ENCODE assay signal across 24 mouse cellular contexts in genomic region chr7:78605538-78606130, GRCm38 (mm10).
A peak's percentile ranks its signal among the peaks of the same experiment; 100 is the strongest.
DNase-seq lines count a peak whose midpoint lies in the region; ATAC-seq lines count a peak whose summit lies in the region.
"Had no signal": no experiment of that assay in that cellular context is flagged by ENCODE, and none has a peak within 500 bp of the region (broad histone marks: within the 10 kb centered on the region; RNA-seq: fewer than 3 reads in every experiment).

No protein-coding gene starts in this region.

- H3K4me3 ChIP-seq in forebrain, embryonic 11.5 days (ENCODE audit: low read depth, low read length): no peak overlapping the region
- no peak overlapping the region for H3K4me3 ChIP-seq in forebrain, embryonic 15.5 days
- H3K4me3 ChIP-seq in kidney, embryonic 14.5 days (ENCODE audit: low read length): no peak overlapping the region
- H3K4me3 ChIP-seq in midbrain, embryonic 12.5 days: no peak overlapping the region
- H3K4me3 ChIP-seq in midbrain, embryonic 16.5 days (ENCODE audit: low read depth, low read length): no peak overlapping the region
- H3K4me3 ChIP-seq: embryonic facial prominence, embryonic 12.5 days; heart, adult 2 months; heart, embryonic 13.5 days; hindbrain, embryonic 15.5 days; limb, embryonic 12.5 days; liver, embryonic 13.5 days had no signal

- peak overlapping the region; percentile 12; the same call in 1 of the 2 replicates for H3K9ac ChIP-seq in forebrain, embryonic 11.5 days (ENCODE audit: low read length)
- no peak overlapping the region for H3K9ac ChIP-seq in forebrain, embryonic 15.5 days (replicated peaks)
- H3K9ac ChIP-seq in kidney, embryonic 14.5 days (ENCODE audit: low read depth, low read length): no peak overlapping the region
- H3K9ac ChIP-seq in midbrain, embryonic 12.5 days (replicated peaks): no peak overlapping the region
- H3K9ac ChIP-seq in midbrain, embryonic 16.5 days (ENCODE audit: low read depth, low read length): no peak overlapping the region
- H3K9ac ChIP-seq: embryonic facial prominence, embryonic 12.5 days; forebrain, postnatal 0 days; heart, embryonic 13.5 days; hindbrain, embryonic 15.5 days; limb, embryonic 12.5 days; liver, embryonic 13.5 days had no signal

- H3K4me2 ChIP-seq in forebrain, embryonic 11.5 days (ENCODE audit: low read depth, low read length, severe bottlenecking): no peak overlapping the region
- no peak overlapping the region for H3K4me2 ChIP-seq in forebrain, embryonic 15.5 days (replicated peaks)
- no peak overlapping the region for H3K4me2 ChIP-seq in kidney, embryonic 14.5 days (replicated peaks; ENCODE audit: low read depth, low read length)
- no peak overlapping the region for H3K4me2 ChIP-seq in midbrain, embryonic 12.5 days (replicated peaks)
- H3K4me2 ChIP-seq in midbrain, embryonic 16.5 days (ENCODE audit: low read length): no peak overlapping the region
- H3K4me2 ChIP-seq: embryonic facial prominence, embryonic 12.5 days; heart, embryonic 13.5 days; hindbrain, embryonic 15.5 days; limb, embryonic 12.5 days; liver, embryonic 13.5 days had no signal

- H3K9me3 ChIP-seq in forebrain, embryonic 11.5 days (ENCODE audit: control insufficient read depth, low read length): no peaks in the 10 kb centered on the region
- H3K9me3 ChIP-seq in forebrain, embryonic 15.5 days: no peaks in the 10 kb centered on the region
- H3K9me3 ChIP-seq in kidney, embryonic 14.5 days (ENCODE audit: control insufficient read depth, low read length): no peaks in the 10 kb centered on the region
- no peaks in the 10 kb centered on the region for H3K9me3 ChIP-seq in midbrain, embryonic 12.5 days
- H3K9me3 ChIP-seq in midbrain, embryonic 16.5 days (replicated peaks; ENCODE audit: control insufficient read depth, low read length, poor library complexity, severe bottlenecking): no peaks in the 10 kb centered on the region
- H3K9me3 ChIP-seq: embryonic facial prominence, embryonic 12.5 days; G1E; heart, embryonic 13.5 days; hindbrain, embryonic 15.5 days; limb, embryonic 12.5 days; liver, embryonic 13.5 days had no signal

- H3K36me3 ChIP-seq in forebrain, embryonic 11.5 days (ENCODE audit: control insufficient read depth, insufficient read depth, low read length): no peaks in the 10 kb centered on the region
- no peaks in the 10 kb centered on the region for H3K36me3 ChIP-seq in forebrain, embryonic 15.5 days
- no peaks in the 10 kb centered on the region for H3K36me3 ChIP-seq in kidney, embryonic 14.5 days (ENCODE audit: control insufficient read depth, insufficient read depth, low read length)
- no peaks in the 10 kb centered on the region for H3K36me3 ChIP-seq in midbrain, embryonic 12.5 days
- H3K36me3 ChIP-seq in midbrain, embryonic 16.5 days (ENCODE audit: control insufficient read depth, insufficient read depth, low read length): no peaks in the 10 kb centered on the region
- H3K36me3 ChIP-seq: embryonic facial prominence, embryonic 12.5 days; G1E; heart, embryonic 13.5 days; hindbrain, embryonic 15.5 days; limb, embryonic 12.5 days; liver, embryonic 13.5 days had no signal

- no peaks in the 10 kb centered on the region for H3K27me3 ChIP-seq in forebrain, embryonic 11.5 days (ENCODE audit: control insufficient read depth, insufficient read depth, low read length)
- no peaks in the 10 kb centered on the region for H3K27me3 ChIP-seq in forebrain, embryonic 15.5 days
- 0 out of 2 replicates have a peak, but pooled peaks cover 2% of the 10 kb centered on the region for H3K27me3 ChIP-seq in kidney, embryonic 14.5 days (ENCODE audit: control insufficient read depth, insufficient read depth, low read length)
- no peaks in the 10 kb centered on the region; the same call in 1 of the 2 replicates for H3K27me3 ChIP-seq in midbrain, embryonic 12.5 days
- no peaks in the 10 kb centered on the region for H3K27me3 ChIP-seq in midbrain, embryonic 16.5 days (ENCODE audit: control insufficient read depth, insufficient read depth, low read depth, low read length)
- H3K27me3 ChIP-seq: embryonic facial prominence, embryonic 12.5 days; liver, embryonic 13.5 days had no signal

- no peak for ATAC-seq in forebrain, embryonic 11.5 days (replicated peaks; ENCODE audit: low FRiP score)
- ATAC-seq in forebrain, embryonic 15.5 days (replicated peaks): no peak
- peak; percentile 85 for ATAC-seq in kidney, embryonic 14.5 days (ENCODE audit: low FRiP score, low TSS enrichment)
- no peak for ATAC-seq in midbrain, embryonic 12.5 days (ENCODE audit: low FRiP score, low read depth)
- ATAC-seq in midbrain, embryonic 16.5 days: no peak
- ATAC-seq: forebrain, postnatal 0 days; intestine, embryonic 16.5 days had no signal

- no peak for DNase-seq in forebrain, embryonic 11.5 days (ENCODE audit: low spot score)
- DNase-seq in kidney, postnatal 36 days: no peak
- peak; percentile 39 for DNase-seq in retina, embryonic 14.5 days (ENCODE audit: low spot score)
- no peak for DNase-seq in layer of hippocampus, postnatal 14 days (ENCODE audit: low spot score in 2 of 2)
- DNase-seq: B cell, adult 2 months; cerebellum, adult 18-20 months; cerebellum, postnatal 25 days; forebrain, postnatal 0 days; gastrocnemius, postnatal 14 days; heart, adult 2 months; heart, postnatal 14 days; liver, embryonic 13.5 days; lung, adult 2 months; lung, postnatal 14 days had no signal

- WGBS in forebrain, embryonic 11.5 days: 11% methylated on average over 5 of the region's 5 CpGs
- 17% methylated on average over 5 of the region's 5 CpGs for WGBS in forebrain, embryonic 15.5 days
- WGBS in kidney, embryonic 14.5 days: 9% methylated on average over 5 of the region's 5 CpGs
- 17% methylated on average over 5 of the region's 5 CpGs for WGBS in midbrain, embryonic 12.5 days
- 21% methylated on average over 5 of the region's 5 CpGs for WGBS in midbrain, embryonic 16.5 days

- H3K27ac ChIP-seq in forebrain, embryonic 11.5 days (ENCODE audit: low read depth, low read length): no peak overlapping the region
- no peak overlapping the region for H3K27ac ChIP-seq in forebrain, embryonic 15.5 days (replicated peaks)
- no peak overlapping the region for H3K27ac ChIP-seq in kidney, embryonic 14.5 days (ENCODE audit: low read depth, low read length)
- H3K27ac ChIP-seq in midbrain, embryonic 12.5 days (replicated peaks): peak overlapping the region; percentile 39; the same call in 1 of the 2 replicates
- H3K27ac ChIP-seq in midbrain, embryonic 16.5 days (ENCODE audit: low read length): no peak overlapping the region
- H3K27ac ChIP-seq: embryonic facial prominence, embryonic 12.5 days; heart, adult 2 months; heart, embryonic 13.5 days; hindbrain, embryonic 15.5 days; limb, embryonic 12.5 days; liver, embryonic 13.5 days had no signal

- H3K4me1 ChIP-seq in forebrain, embryonic 11.5 days (replicated peaks; ENCODE audit: control insufficient read depth, insufficient read depth, low read length): 0 out of 2 replicates have a peak, but pooled peaks cover 3% of the 10 kb centered on the region
- H3K4me1 ChIP-seq in forebrain, embryonic 15.5 days: 0 out of 2 replicates have a peak, but pooled peaks cover 8% of the 10 kb centered on the region
- no peaks in the 10 kb centered on the region for H3K4me1 ChIP-seq in kidney, embryonic 14.5 days (ENCODE audit: control insufficient read depth, insufficient read depth, low read length)
- peaks cover 17% of the 10 kb centered on the region for H3K4me1 ChIP-seq in midbrain, embryonic 12.5 days
- no peaks in the 10 kb centered on the region for H3K4me1 ChIP-seq in midbrain, embryonic 16.5 days (ENCODE audit: control insufficient read depth, insufficient read depth, low read length)
- H3K4me1 ChIP-seq: embryonic facial prominence, embryonic 12.5 days; heart, embryonic 13.5 days; liver, embryonic 13.5 days had no signal
